Mouse (Mus musculus): ENCODE measurements around the gene Atxn7l1.

- no peak for TF ChIP-seq MAX (IDR thresholded peaks at IDR 0.05; ENCODE audit: low read depth)
- TF ChIP-seq POLR2A (IDR thresholded peaks at IDR 0.05; ENCODE audit: insufficient read length, low read depth), result no peak
- TF ChIP-seq REST (IDR thresholded peaks at IDR 0.05; ENCODE audit: insufficient read depth, insufficient read length), result no peak
- no peak for TF ChIP-seq MYOG (IDR thresholded peaks at IDR 0.05; ENCODE audit: control insufficient read depth in 1 of 3, insufficient read depth in 1 of 3, insufficient read length in 2 of 3, low read depth in 2 of 3)
These were observed 12.9 kb downstream of the Atxn7l1 start for GRCm38 (mm10) chr12:33160406-33160805.

All from myocyte (in vitro differentiated cells).